Mouse (Mus musculus) liver, embryonic 14.5 days (tissue): ENCODE data around the gene Rnaseh2c.

Experiments used
- CTCF ChIP-seq: IDR thresholded peaks from 2 replicates; pipeline ENCODE4 v1.5.1; 2016; ENCODE audit warnings: antibody characterized with exemption, low read depth, control low read depth
- EP300 ChIP-seq: IDR thresholded peaks from 2 replicates; pipeline ENCODE4 v1.6.1; 2016; ENCODE audit warnings: antibody characterized with exemption, low read depth

DNA sequence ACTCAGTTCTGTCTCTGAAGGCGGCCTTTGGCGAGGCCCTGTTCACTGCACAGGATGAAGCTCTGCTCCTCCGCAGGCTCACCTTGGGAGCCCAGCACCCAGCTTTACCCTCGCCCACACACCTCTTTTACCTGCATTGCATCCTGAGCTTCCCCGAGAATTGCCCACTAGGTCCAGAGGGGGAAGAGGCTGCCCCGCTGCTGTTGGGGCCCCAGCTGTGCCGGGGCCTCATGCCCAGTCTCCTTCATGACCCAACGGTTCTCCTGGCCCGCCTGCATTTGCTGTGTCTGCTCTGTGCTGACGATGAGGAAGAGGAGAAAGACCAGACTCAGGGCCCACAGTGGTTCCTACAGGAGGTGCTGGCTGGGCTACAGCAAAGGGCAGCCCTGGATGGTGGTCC, 32.2 kb upstream of the Rnaseh2c start:
- no peak for TF ChIP-seq CTCF
- TF ChIP-seq EP300 = no peak
